Mouse (Mus musculus): ENCODE data around the gene Tmed1.
"Not testable (repeated sequence)": the region's sequence is repeated elsewhere in the genome, so short reads cannot be mapped to it uniquely, and the experiment has no call there.

The Tmed1 gene

DNA sequence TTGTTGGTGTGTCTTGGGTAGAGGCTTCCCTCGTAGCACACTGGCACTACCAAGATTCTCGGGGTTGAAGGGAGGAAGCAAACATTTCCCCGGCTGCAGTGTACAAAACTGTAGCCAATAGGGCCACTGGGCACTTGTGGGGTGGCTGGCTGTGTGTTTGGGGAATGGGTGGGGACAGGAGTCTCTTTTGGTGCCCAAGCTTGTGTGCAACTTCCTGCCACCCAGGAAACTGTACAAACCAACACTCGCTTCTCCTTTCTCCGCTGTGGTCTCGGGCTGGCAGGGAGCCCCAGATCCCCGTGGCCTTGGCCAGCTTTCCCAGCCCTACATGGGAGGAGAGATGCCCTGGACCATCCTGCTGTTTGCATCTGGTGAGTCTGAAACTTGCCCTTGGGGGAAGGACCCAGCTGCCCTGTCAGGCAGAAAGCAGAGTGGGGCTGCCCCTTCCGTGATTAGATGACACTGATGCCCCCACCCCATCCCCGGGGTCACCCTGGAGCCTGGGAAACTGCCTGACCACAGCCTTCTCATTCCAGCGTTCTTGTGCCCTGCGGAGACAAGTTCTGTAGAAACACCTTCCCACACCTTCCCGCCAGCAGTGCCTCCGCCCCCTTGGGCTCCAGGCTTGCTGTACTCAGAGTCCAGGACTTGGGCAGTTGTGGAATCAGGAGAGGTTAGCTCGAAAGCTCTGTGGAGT lies 16.0 kb upstream of the Tmed1 start, which contains the start of gene AB124611:
Gene AB124611, plus strand, starts transcription at position 240 of the 697 bp plus-strand sequence.
- DNase-seq (ENCODE audit: low spot score), result no peak

DNA sequence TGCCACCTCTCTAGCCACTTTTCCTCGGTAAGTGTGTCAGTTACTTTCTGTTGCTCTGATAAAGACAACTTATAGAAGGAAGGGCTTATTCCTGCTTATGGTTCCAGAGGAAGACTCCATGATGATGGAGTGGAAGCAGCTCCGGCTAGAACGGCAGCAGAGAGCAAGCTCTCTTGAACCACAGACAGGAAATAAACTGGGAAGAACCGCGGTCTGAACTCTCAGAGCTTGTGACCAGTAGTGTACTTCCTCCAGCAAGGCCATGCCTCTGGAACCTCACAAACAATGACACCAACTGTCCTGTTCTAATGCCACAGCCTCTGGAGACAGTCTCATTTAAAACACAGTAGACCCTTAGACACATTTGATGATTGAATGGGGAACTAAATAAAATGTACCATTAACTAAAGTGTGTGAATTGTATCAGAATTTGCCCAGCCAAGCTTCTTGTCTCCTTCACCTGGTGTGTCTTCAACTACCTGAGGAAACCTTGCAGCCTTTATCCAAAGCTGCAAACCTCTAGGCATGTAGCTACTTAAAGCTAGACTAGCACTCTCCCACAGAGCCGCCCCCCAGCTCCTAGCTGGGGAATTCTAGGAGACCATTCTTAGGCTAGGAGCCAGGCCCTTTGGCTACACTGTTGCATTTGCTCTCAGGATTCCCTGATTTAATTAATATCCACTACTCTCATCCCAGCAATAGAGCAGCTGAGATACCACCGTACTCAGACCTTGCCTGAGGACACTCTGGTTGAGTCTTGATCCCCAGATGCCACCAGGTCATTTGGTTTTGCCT lies 15.3 kb upstream of the Tmed1 start:
- DNase-seq (ENCODE audit: low spot score), result no peak

DNA sequence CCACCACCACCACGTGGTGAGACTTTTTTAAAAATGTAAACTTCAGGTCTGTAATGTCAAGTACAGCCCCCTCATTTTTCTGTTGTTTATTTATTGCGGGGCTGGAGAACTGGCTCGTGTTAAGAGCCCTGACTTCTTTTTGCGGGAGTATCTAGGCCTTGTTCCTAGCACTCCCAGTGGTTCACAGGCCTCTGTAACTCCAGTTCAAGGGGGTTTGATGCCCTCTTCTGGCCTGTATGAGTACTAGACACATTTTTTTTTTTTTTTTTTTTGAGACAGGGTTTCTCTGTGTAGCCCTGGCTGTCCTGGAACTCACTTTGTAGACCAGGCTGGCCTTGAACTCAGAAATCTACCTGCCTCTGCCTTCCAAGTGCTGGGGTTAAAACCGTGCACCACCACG lies 8.6 kb upstream of the Tmed1 start:
- DNase-seq (ENCODE audit: low spot score), result not testable (repeated sequence)

DNA sequence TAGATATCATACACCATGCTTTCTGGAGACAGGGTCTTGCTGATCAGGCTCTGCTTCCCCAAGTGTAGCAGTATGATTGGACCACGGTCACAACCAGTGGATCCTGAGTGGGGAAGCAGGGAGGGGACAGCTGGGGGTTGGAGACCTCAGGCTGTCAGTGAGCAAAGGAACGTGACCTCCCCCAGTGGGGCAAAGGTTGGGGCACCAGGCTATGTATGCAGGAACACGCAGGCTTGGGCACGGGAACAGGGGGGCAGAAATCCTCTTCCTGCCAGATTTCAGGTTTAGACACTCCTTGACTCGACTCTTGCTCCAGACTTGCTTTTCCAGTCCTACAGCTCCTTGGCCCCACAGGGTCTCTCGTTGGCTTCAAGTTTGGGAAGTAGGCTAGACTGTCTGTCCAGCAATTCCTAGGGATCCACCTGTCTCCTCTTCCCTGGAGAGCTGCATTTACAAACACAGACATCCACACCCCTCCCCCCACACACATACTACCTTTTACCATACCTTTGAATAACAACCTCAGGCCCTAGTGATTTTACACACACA lies 8.0 kb upstream of the Tmed1 start:
- DNase-seq (ENCODE audit: low spot score), result peak; percentile 44

DNA sequence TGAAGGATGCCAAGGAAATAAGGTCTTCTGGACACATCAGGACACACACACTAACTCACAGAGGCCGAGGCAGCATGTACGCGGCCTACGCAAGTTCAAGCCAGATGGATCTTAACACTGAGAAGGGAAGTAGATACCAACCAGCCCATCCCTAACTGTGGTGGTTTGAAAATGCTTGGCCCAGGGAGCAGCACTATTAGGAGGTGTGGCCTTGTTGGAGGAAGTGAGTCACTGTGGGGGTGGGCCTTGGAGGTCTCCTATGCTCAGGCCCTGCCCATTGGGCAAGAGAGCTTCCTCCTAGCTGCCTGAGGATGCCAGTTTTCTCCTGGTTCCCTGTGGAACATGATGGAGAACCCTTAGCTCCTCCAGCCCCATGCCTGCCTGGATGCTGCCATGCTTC lies 3.4 kb upstream of the Tmed1 start:
- no peak for DNase-seq (ENCODE audit: low spot score)

DNA sequence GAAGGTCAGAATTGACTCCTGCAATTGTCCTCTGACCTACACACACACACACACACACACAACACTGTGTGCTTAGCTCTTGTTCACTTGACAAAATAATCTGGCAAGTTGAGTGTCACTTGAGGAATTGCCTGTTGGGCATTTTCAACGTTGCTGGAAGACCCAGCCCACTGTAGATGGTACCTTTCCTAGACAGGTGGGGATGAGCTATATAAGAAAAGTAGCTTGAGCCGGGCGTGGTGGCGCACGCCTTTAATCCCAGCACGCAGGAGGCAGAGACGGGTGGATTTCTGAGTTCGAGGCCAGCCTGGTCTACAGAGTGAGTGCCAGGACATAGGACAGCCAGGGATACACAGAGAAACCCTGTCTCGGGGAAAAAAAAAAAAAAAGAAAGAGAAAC lies 1.0 kb upstream of the Tmed1 start:
- DNase-seq (ENCODE audit: low spot score), result no peak

DNA sequence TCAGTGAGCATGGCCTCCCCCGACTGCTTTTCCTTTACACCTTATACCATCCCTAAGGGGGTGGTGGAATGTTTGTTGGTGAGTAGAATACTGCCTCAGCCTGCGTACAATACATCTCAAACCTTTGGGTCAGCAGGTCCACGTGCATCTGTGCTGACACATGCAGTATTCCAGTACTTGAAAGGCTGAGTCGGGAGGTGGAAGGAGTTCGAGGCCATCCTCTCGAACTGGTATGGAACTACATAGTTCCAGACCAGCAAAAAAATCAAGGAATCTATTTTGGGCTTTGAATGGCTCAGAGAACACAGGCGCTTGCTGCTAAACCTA lies 600 bp upstream of the Tmed1 start:
- DNase-seq (ENCODE audit: low spot score), result no peak

DNA sequence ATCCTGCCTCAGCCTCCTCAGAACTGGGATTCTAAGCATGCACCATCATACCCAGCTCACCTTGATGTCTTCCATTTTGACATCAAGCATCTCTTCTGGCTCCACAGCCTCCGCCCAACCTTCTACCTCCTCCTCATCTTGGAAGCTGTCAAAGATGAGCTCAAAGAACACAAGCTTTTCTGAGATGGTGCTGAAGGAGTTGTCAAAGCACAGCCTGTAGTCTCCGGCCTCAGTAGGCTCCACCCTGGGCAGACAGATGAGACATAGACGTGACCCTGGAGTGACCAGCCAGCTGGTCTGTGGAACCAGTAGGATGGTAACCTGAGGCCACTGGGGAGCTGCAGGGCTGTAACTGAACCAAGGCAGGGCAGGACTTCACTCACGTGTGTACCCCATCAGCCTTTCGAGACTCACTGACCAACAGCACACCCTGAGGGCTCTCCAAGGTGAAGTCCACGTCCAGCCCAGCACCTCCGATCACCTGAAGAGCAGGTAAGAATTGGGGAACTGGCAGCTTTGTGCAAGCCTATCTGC lies 1.1 kb downstream of the Tmed1 start:
- DNase-seq (ENCODE audit: low spot score), result no peak

DNA sequence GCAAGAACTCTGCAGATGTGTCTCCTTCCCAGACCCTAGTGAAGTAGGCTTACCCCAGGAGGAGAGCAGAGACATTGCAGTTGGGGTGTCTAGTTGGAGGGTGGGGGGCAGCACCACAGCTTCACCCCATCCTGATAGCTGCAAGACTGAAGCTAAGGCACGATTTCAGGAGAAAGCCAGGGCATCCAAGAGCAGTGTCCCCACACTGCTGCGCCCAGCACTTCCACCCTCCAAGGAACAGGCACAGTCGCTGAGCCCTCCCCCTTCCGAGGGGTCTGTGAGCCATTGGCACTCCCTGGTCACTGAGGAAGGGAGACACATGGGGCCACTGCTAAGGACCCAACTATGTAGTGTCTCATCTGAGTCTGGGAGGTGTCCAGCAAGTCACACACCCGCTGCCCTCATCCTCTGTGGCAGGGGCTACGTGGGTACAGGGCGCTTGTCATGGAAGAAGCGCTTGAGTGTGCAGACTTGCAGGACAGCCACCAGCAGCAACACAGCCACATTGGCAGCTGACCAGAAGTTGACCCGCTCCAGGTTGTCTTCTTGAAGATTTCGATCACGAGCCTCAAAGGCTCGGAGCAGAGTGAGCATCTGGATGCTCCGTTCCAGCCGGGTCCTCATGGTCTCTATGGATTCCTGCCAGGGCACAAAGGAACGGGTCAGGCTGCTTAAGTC lies 2.2 kb downstream of the Tmed1 start:
- no peak for DNase-seq (ENCODE audit: low spot score)

DNA sequence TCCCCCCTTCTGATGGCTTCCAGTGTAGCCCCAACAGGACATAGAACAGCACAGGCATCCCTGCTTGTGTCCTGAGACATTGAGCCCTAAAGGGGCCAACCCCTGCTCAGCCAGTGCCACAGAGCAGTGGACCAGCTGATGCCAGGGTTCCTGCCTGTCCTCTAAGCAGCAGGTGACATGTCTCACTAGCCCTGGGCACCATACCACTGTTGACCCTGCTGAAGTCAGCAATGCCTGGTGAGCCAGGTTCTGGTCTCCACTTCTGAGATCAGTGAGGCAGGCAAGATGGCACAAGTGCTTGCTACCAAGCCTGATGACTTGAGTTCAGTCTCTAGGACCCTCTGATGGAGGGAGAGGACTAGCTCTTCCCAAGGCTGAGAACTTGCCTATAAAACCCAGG lies 4.3 kb downstream of the Tmed1 start:
- DNase-seq (ENCODE audit: low spot score), result no peak

DNA sequence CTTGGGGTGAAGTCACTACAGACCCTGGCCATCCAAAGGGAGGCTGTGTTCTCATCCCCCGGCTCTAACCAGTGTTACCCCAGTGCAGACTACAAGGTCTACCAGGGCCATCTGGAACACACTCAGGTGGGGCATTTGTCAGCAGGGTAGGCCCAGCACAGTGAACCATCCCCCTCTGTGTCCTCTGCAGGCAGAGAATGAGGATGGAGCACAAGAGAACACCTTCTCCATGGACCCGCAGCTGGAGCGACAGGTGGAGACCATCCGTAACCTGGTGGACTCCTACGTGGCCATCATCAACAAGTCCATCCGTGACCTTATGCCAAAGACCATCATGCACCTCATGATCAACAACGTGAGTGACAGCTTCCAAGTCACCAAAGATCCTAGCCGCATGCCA lies 6.7 kb downstream of the Tmed1 start:
- no peak for DNase-seq (ENCODE audit: low spot score)

DNA sequence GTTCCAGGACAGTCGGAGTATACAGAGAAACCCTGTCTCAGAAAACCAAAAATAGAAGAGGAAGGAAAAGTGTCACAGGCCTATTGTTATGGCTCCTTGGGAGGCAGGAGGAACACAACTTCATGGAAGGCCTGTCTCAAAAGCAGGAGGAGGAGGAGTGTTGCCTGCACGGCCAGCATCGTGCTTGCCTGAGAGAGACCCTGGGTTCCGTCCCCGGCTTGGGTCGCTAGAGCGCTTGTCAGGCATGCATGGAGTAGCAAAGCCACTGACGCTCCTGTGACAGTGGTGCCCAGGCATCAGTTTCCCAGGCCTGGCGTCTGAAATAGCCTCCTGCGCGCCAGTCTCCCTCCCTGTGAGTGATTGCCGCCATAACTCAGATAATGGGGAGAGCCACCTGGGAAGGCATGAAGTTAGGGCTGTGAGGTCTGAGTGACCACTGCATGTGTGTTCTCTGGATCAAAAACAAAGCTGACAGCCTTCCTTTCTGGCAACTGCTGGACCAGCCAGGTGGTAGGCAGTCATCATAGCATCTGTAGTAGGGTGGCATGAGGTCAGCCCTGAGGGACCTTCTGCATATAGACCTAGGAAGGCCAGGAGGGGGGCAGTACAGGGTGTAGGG lies 11.7 kb downstream of the Tmed1 start:
- DNase-seq (ENCODE audit: low spot score), result no peak

DNA sequence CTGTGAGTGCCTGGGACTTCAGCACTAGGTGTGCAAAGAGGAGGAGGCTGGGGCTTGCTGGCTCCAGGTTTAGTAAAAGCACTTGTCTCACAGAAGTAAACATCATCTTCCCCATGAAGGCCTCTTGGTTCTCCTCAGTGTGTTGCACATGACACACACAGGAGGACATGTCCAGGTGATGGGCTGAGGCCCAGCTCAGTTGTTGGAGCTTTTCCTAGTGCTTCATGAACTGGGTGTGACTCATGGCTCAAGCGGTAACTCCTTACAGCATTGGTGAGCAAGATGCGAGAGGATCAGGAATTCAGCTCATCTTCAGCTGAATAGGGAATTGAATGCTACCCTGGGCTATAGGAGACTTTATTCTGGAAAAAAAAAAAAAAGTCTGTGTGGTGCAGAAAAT lies 12.4 kb downstream of the Tmed1 start:
- DNase-seq (ENCODE audit: low spot score), result no peak

DNA sequence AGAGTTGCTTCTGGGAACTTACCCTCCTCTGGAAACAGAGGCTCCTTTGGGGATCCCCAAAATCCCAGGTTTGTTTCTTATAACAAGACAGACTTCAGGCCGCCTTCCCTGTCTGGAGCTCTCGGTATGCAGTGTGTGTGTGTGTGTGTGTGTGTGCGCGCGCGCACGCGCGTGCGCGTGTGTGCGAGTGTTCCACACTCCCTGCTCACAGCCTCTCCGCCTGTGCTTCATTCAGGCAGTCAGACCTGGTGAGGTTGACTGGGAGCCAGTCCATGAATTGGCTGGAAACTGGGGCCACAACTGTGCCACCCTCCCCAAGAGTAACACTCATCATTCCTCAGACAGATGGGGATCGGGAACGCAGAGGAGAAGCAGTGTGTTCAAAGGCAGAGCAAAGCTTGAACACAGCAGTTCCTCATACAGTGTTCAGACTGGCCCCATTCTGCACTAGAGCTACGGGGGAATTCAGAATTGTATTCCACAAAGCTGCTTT lies 13.0 kb downstream of the Tmed1 start:
- no peak for DNase-seq (ENCODE audit: low spot score)

DNA sequence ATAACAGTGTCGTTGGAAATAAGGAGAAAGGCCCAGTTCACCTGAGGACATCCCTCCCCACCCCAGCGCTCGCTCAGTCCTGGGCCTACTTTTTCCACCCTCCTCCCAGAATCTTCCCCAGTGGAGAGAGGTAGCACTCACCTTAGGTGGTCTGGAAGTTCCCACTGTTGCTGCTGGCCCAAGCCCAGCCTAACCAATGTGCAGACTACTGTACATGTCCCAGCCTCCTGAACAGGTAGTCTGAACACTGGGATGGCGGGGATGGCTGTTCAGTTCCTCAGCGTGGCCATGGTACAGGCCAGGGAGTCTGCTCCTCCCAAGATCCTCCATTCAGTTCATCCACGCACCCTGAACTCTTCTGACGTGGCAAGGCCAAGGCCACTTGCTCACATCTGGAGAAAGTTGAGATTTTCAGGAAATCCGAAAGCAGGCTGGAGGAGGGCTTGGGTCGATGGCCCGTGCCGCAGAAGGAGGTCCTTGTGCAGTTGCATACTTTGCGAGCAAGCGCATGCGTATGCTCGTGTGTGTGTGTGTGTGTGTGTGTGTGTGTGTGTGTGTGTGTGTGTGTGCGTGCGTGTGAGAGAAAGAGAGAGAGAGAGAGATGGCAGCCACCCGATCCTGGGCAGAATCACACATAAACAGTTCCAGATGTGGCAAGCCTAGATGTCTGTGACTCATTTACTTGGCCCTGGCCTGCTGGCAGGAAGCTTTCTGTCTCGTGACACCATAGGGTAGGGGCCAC lies 13.6 kb downstream of the Tmed1 start:
- peak; percentile 55 for DNase-seq (ENCODE audit: low spot score)

DNA sequence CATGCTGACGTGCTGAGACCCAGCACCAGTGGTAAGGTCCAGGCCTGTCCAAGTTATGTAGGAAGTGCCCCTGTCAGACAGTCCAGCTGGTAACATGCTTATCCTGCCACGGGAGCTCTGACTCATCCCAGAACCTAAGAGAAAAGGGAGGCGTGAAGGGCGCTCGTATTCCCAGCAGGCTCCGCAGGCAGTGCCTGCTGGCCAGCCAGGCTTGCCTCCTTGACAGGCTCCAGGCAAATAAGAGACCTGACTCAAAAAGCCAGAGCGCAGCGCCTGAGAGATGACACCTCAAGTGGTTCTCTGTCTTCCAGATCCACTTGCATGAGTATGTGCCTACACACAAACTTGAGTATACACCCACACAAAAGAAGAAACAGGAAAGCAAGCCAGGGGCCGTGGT lies 15.3 kb downstream of the Tmed1 start:
- DNase-seq (ENCODE audit: low spot score), result no peak

DNA sequence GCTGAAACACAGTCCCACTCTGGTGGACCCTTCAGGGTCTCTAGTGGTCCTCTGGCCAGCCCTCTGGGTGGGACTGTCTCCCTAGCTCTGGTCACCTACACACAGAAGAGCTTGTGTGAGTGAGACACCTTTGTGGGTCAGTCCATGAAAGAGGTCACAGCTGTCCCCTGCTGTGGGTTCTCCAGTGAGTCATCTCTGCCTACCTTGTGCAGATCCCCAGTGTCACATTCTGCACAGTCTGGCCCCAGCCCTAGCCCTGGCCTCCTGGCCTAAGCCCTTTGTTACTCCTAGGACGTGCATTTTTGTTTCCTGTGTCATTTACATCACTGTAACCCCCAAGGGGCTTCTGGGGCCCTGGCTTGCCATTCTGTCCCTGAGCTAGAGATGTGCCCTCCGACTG lies 16.1 kb downstream of the Tmed1 start:
- DNase-seq (ENCODE audit: low spot score), result no peak

DNA sequence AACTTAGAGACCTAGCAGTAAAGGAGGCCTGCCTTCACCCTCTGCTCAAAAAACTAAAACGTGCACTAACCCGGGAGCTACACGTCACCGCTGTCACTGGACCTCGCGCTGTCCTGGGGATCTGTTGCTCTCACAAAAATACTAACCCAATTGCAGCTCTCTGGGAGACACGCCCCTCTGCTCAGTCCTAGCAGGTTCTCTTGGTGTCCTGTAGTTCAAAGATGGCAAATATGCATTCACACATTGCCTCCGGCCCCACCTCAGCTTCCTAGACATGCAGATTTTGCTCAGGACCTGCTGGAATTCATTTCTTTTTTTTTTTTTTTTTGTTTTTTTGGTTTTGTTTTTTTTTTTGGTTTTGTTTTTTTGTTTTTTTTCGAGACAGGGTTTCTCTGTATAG lies 19.4 kb downstream of the Tmed1 start:
- no peak for DNase-seq (ENCODE audit: low spot score)

DNA sequence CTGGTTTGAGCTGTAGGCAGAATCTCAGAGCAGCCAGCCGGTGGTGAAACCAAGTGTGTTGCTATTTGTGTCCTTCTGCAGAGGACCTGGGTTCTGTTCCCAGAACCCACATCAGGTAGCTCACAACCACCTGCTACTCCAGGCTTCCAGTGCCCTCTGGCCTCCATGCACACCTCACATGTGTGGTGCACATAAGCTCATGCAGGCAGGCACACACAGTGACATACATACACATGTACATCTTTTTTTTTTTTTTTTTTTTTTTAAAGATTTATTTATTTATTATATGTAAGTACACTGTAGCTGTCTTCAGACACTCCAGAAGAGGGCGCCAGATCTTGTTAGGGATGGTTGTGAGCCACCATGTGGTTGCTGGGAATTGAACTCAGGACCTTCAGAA lies 21.8 kb downstream of the Tmed1 start:
- not testable (repeated sequence) for DNase-seq (ENCODE audit: low spot score)

DNA sequence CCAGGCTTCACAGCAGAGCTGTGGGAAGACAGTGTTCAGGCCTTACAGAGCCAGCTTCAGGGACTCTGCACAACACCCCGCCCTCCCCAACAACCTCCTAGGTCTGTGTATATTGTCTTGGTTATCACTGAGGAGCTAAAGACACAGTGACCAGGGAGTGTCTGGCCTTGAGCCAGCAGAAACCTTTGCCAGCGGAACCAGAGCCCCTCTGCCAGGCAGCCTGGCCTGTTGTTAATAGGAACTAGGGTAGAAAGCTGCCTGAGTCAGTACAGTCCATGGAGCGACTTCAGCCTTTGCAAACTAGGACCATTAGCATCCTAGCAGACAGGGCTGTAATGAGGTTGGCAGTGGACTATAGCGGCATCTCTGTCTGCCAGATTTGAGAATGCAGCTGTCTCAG lies 26.0 kb downstream of the Tmed1 start:
- no peak for DNase-seq (ENCODE audit: low spot score)

DNA sequence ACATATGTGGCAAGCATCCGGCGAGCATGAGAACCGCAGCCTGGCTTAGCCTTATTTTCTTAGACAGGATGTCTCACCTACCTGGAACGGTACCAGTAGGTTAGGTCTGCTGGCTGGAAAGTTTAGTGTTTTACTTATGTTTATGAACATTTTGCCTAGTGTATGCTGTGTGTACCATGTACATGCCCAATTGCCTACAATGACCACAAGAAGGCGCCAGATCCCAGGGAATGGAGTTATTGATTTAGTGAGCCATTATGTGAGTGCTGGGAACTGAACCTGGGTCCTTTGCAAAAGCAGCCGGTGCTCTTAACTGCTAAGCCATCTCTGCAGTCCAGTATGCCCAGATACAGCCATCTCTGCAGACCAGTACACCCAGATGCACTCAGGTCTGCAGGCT lies 32.3 kb downstream of the Tmed1 start:
- DNase-seq (ENCODE audit: low spot score), result no peak
